Mouse (Mus musculus): ENCODE results near the gene Ccnk. TPM values are rescaled to one million over a fixed set of nuclear protein-coding genes. Genes with fewer than 3 reads are reported as not detected.

Ccnk gene
- polyA plus RNA-seq, 1 experiment = 113 TPM

GRCm38 (mm10) chr12:108162036-108162435 lies 17.3 kb upstream of the Ccnk start:
- Histone ChIP-seq H3K36me3 (replicated peaks; ENCODE audit: low read length) (peaks cover 80% of the 10 kb centered on the region), H3K4me3 (replicated peaks) (no peak overlapping the region), H3K4me1 (peaks cover 55% of the 10 kb centered on the region), H3K9me3 (no peaks in the 10 kb centered on the region), H3K27me3 (replicated peaks) (no peaks in the 10 kb centered on the region)
- TF ChIP-seq GATA1 (IDR thresholded peaks at IDR 0.05; ENCODE audit: borderline replicate concordance, low read length) = no peak
- TF ChIP-seq FLI1 (IDR thresholded peaks at IDR 0.05; ENCODE audit: low read length) = no peak

- H3K27me3 ChIP-seq (replicated peaks) = no peaks in the 10 kb centered on the region
- H3K9me3 ChIP-seq = no peaks in the 10 kb centered on the region
- H3K4me3 ChIP-seq (replicated peaks) = no peak overlapping the region
- peaks cover 63% of the 10 kb centered on the region for H3K36me3 ChIP-seq (replicated peaks; ENCODE audit: low read length)
- TF ChIP-seq GATA1 (IDR thresholded peaks at IDR 0.05; ENCODE audit: borderline replicate concordance, low read length) (no peak), FLI1 (IDR thresholded peaks at IDR 0.05; ENCODE audit: low read length) (no peak)
- peaks cover 70% of the 10 kb centered on the region for H3K4me1 ChIP-seq
These were observed 15.7 kb upstream of the Ccnk start for GRCm38 (mm10) chr12:108163706-108164105.

- no peak overlapping the region for H3K4me3 ChIP-seq (replicated peaks)
- TF ChIP-seq GATA1 (IDR thresholded peaks at IDR 0.05; ENCODE audit: borderline replicate concordance, low read length) (no peak), FLI1 (IDR thresholded peaks at IDR 0.05; ENCODE audit: low read length) (no peak)
- H3K27me3 ChIP-seq (replicated peaks) = no peaks in the 10 kb centered on the region
- H3K9me3 ChIP-seq = no peaks in the 10 kb centered on the region
- peaks cover 19% of the 10 kb centered on the region for H3K36me3 ChIP-seq (replicated peaks; ENCODE audit: low read length)
- peaks cover 92% of the 10 kb centered on the region for H3K4me1 ChIP-seq
These were observed 10.5 kb upstream of the Ccnk start for GRCm38 (mm10) chr12:108168909-108169308.

- no peak for TF ChIP-seq FLI1 (IDR thresholded peaks at IDR 0.05; ENCODE audit: low read length)
- TF ChIP-seq GATA1 (IDR thresholded peaks at IDR 0.05; ENCODE audit: borderline replicate concordance, low read length) = no peak
- peaks cover 10% of the 10 kb centered on the region for H3K36me3 ChIP-seq (replicated peaks; ENCODE audit: low read length)
- H3K4me1 ChIP-seq = peaks cover 96% of the 10 kb centered on the region
- no peaks in the 10 kb centered on the region for H3K9me3 ChIP-seq
- no peaks in the 10 kb centered on the region for H3K27me3 ChIP-seq (replicated peaks)
- H3K4me3 ChIP-seq (replicated peaks) = peak overlapping the region; percentile 80
These were observed 8.9 kb upstream of the Ccnk start for GRCm38 (mm10) chr12:108170467-108170866.

- no peaks in the 10 kb centered on the region for H3K9me3 ChIP-seq
- TF ChIP-seq FLI1 (IDR thresholded peaks at IDR 0.05; ENCODE audit: low read length) (no peak), GATA1 (IDR thresholded peaks at IDR 0.05; ENCODE audit: borderline replicate concordance, low read length) (no peak)
- H3K4me3 ChIP-seq (replicated peaks) = peak overlapping the region; percentile 68
- peaks cover 7% of the 10 kb centered on the region for H3K36me3 ChIP-seq (replicated peaks; ENCODE audit: low read length)
- peaks cover 93% of the 10 kb centered on the region for H3K4me1 ChIP-seq
- H3K27me3 ChIP-seq (replicated peaks) = no peaks in the 10 kb centered on the region
These were observed 8.0 kb upstream of the Ccnk start for GRCm38 (mm10) chr12:108171336-108171735.

GRCm38 (mm10) chr12:108172639-108173038 lies 6.7 kb upstream of the Ccnk start:
- H3K36me3 ChIP-seq (replicated peaks; ENCODE audit: low read length) = peaks cover 10% of the 10 kb centered on the region
- no peak for TF ChIP-seq GATA1 (IDR thresholded peaks at IDR 0.05; ENCODE audit: borderline replicate concordance, low read length)
- no peak for TF ChIP-seq FLI1 (IDR thresholded peaks at IDR 0.05; ENCODE audit: low read length)
- H3K4me1 ChIP-seq = peaks cover 93% of the 10 kb centered on the region
- H3K9me3 ChIP-seq = no peaks in the 10 kb centered on the region
- H3K4me3 ChIP-seq (replicated peaks) = peak overlapping the region; percentile 38
- no peaks in the 10 kb centered on the region for H3K27me3 ChIP-seq (replicated peaks)

GRCm38 (mm10) chr12:108174606-108175505 lies 4.5 kb upstream of the Ccnk start:
- H3K27me3 ChIP-seq (replicated peaks) = no peaks in the 10 kb centered on the region
- H3K9me3 ChIP-seq = no peaks in the 10 kb centered on the region
- no peak for TF ChIP-seq GATA1 (IDR thresholded peaks at IDR 0.05; ENCODE audit: borderline replicate concordance, low read length)
- no peak for TF ChIP-seq FLI1 (IDR thresholded peaks at IDR 0.05; ENCODE audit: low read length)
- peaks cover 75% of the 10 kb centered on the region for H3K4me1 ChIP-seq
- H3K36me3 ChIP-seq (replicated peaks; ENCODE audit: low read length) = peaks cover 10% of the 10 kb centered on the region
- H3K4me3 ChIP-seq (replicated peaks) = no peak overlapping the region

GRCm38 (mm10) chr12:108176366-108176765 lies 3.0 kb upstream of the Ccnk start:
- TF ChIP-seq FLI1 (IDR thresholded peaks at IDR 0.05; ENCODE audit: low read length) = no peak
- TF ChIP-seq GATA1 (IDR thresholded peaks at IDR 0.05; ENCODE audit: borderline replicate concordance, low read length) = no peak
- peaks cover 70% of the 10 kb centered on the region for H3K4me1 ChIP-seq

GRCm38 (mm10) chr12:108178331-108179245 lies 791 bp upstream of the Ccnk start:
- peaks cover 26% of the 10 kb centered on the region for H3K36me3 ChIP-seq (replicated peaks; ENCODE audit: low read length)
- peak overlapping the region; percentile 97 for H3K4me3 ChIP-seq (replicated peaks)
- H3K4me1 ChIP-seq = peaks cover 58% of the 10 kb centered on the region
- TF ChIP-seq GATA1 (IDR thresholded peaks at IDR 0.05; ENCODE audit: borderline replicate concordance, low read length) = no peak
- no peak for TF ChIP-seq FLI1 (IDR thresholded peaks at IDR 0.05; ENCODE audit: low read length)
- no peaks in the 10 kb centered on the region for H3K9me3 ChIP-seq
- H3K27me3 ChIP-seq (replicated peaks) = no peaks in the 10 kb centered on the region

More at GRCm38 (mm10) chr12:108176366-108176765, 3.0 kb upstream of the Ccnk start:
- Histone ChIP-seq H3K36me3 (replicated peaks; ENCODE audit: low read length) (peaks cover 11% of the 10 kb centered on the region), H3K27me3 (replicated peaks) (no peaks in the 10 kb centered on the region), H3K9me3 (no peaks in the 10 kb centered on the region), H3K4me3 (replicated peaks) (peak overlapping the region; percentile 70)

GRCm38 (mm10) chr12:108179246-108179320 lies 296 bp upstream of the Ccnk start, which contains the start of gene Setd3:
Gene Setd3, minus strand, starts transcription at chr12:108179314.
- Histone ChIP-seq H3K27me3 (replicated peaks) (no peaks in the 10 kb centered on the region), H3K36me3 (replicated peaks; ENCODE audit: low read length) (peaks cover 31% of the 10 kb centered on the region), H3K9me3 (no peaks in the 10 kb centered on the region), H3K4me1 (peaks cover 57% of the 10 kb centered on the region), H3K4me3 (replicated peaks) (peak within 1 kb of the TSS; percentile 97)
- TF ChIP-seq GATA1 (IDR thresholded peaks at IDR 0.05; ENCODE audit: borderline replicate concordance, low read length) (no peak), FLI1 (IDR thresholded peaks at IDR 0.05; ENCODE audit: low read length) (no peak)
